Mouse (Mus musculus): ENCODE measurements around the gene Sympk. TPM values are rescaled to one million over a fixed set of nuclear protein-coding genes. Genes with fewer than 3 reads are reported as not detected.

Sympk gene
- polyA plus RNA-seq, 1 experiment from 2014 or later = 29.4 TPM

DNA sequence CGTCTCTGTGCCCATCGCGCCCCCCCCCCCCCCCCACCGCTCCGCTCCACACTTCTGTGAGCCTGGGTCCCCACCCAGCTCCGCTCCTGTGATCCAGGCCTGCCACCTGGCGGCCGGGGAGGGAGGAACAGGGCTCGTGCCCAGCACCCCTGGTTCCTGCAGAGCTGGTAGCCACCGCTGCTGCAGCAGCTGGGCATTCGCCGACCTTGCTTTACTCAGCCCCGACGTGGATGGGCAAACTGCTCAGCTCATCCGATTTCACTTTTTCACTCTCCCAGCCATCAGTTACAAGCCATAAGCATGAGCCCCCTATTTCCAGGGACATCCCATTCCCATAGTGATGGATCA lies 69.0 kb downstream of the Sympk start:
- no peaks in the 10 kb centered on the region for H3K9me3 ChIP-seq (ENCODE audit: control insufficient read depth, low read length)
- 0% methylated on average over 9 of the region's 15 CpGs for WGBS

GRCm38 (mm10) chr7:19093537-19094385 lies 69.6 kb downstream of the Sympk start:
- DNase-seq (ENCODE audit: low spot score) = peak; percentile 96
- under 1% methylated on average over 43 of the region's 45 CpGs for WGBS
- H3K4me3 ChIP-seq (ENCODE audit: low read depth, low read length) = peak overlapping the region; percentile 72

More for the DNA sequence above, 69.0 kb downstream of the Sympk start:
- H3K27ac ChIP-seq (ENCODE audit: low read depth, low read length) = peak overlapping the region; percentile 62
- DNase-seq (ENCODE audit: low spot score) (peak; percentile 87), ATAC-seq (ENCODE audit: low FRiP score) (peak; percentile 60)
- H3K4me3 ChIP-seq (ENCODE audit: low read depth, low read length) = peak overlapping the region; percentile 72
- H3K4me2 ChIP-seq (replicated peaks; ENCODE audit: low read depth, low read length) = peak overlapping the region; percentile 99
- H3K27me3 ChIP-seq (ENCODE audit: control insufficient read depth, insufficient read depth, low read length) = peaks cover 7% of the 10 kb centered on the region; the same call in 1 of the 2 replicates
- H3K9ac ChIP-seq (ENCODE audit: low read depth, low read length) = peak overlapping the region; percentile 56; the same call in 1 of the 2 replicates
- H3K4me1 ChIP-seq (replicated peaks; ENCODE audit: control insufficient read depth, insufficient read depth, low read length) = peaks cover 14% of the 10 kb centered on the region; the same call in 1 of the 2 replicates
- H3K36me3 ChIP-seq (ENCODE audit: control insufficient read depth, insufficient read depth, low read length) = 0 out of 2 replicates have a peak, but pooled peaks cover 2% of the 10 kb centered on the region

GRCm38 (mm10) chr7:19094471-19094825 lies 70.3 kb downstream of the Sympk start, which contains the start of gene Six5:
Six5 (plus strand) TSS chr7:19094594.
- H3K4me3 ChIP-seq (ENCODE audit: low read depth, low read length) = peak within 1 kb of the TSS; percentile 72
- H3K4me1 ChIP-seq (replicated peaks; ENCODE audit: control insufficient read depth, insufficient read depth, low read length) = peaks cover 14% of the 10 kb centered on the region; the same call in 1 of the 2 replicates
- H3K4me2 ChIP-seq (replicated peaks; ENCODE audit: low read depth, low read length) = peak within 1 kb of the TSS; percentile 99
- H3K27ac ChIP-seq (ENCODE audit: low read depth, low read length) = peak within 1 kb of the TSS; percentile 94
- 0% methylated on average over 2 of the region's 36 CpGs for WGBS
- no peaks in the 10 kb centered on the region for H3K9me3 ChIP-seq (ENCODE audit: control insufficient read depth, low read length)
- H3K27me3 ChIP-seq (ENCODE audit: control insufficient read depth, insufficient read depth, low read length) = peaks cover 7% of the 10 kb centered on the region; the same call in 1 of the 2 replicates
- ATAC-seq (ENCODE audit: low FRiP score) (no peak), DNase-seq (ENCODE audit: low spot score) (no peak)
- H3K36me3 ChIP-seq (ENCODE audit: control insufficient read depth, insufficient read depth, low read length) = 0 out of 2 replicates have a peak, but pooled peaks cover 2% of the 10 kb centered on the region
- H3K9ac ChIP-seq (ENCODE audit: low read depth, low read length) = peak within 1 kb of the TSS; percentile 90

More at GRCm38 (mm10) chr7:19093537-19094385, 69.6 kb downstream of the Sympk start:
- ATAC-seq (ENCODE audit: low FRiP score) = peak; percentile 89
- Histone ChIP-seq H3K4me2 (replicated peaks; ENCODE audit: low read depth, low read length) (peak overlapping the region; percentile 99), H3K4me1 (replicated peaks; ENCODE audit: control insufficient read depth, insufficient read depth, low read length) (peaks cover 14% of the 10 kb centered on the region; the same call in 1 of the 2 replicates), H3K36me3 (ENCODE audit: control insufficient read depth, insufficient read depth, low read length) (0 out of 2 replicates have a peak, but pooled peaks cover 2% of the 10 kb centered on the region), H3K9ac (ENCODE audit: low read depth, low read length) (peak overlapping the region; percentile 90), H3K27me3 (ENCODE audit: control insufficient read depth, insufficient read depth, low read length) (peaks cover 7% of the 10 kb centered on the region; the same call in 1 of the 2 replicates), H3K27ac (ENCODE audit: low read depth, low read length) (peak overlapping the region; percentile 94), H3K9me3 (ENCODE audit: control insufficient read depth, low read length) (no peaks in the 10 kb centered on the region)

DNA sequence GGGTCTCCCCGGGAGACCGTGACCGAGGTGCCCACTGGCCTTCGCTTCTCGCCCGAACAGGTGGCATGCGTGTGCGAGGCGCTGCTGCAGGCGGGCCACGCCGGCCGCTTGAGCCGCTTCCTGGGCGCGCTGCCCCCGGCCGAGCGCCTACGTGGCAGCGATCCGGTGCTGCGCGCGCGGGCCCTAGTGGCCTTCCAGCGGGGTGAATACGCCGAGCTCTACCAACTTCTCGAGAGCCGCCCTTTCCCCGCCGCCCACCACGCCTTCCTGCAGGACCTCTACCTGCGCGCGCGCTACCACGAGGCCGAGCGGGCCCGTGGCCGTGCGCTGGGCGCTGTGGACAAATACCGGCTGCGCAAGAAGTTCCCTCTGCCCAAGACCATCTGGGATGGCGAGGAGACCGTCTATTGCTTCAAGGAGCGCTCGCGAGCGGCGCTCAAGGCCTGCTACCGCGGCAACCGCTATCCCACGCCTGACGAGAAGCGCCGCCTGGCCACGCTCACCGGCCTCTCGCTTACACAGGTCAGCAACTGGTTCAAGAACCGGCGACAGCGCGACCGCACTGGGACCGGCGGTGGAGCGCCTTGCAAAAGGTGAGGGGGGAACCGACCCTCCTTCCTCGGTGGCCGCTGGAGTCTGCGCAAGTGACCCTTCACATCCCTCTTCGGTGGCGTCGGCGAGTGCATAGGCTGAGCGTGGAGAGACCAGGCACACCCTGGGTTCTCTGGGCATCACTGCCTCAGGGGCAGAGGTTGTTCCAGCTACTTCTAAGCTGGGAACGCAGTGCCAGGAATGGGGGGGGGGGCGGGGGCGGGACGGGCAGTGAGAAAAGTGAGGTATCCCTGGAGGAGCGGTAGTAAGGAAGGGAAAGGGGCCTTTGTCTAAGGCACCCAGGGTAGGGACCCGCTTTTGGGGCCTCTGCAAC lies 70.9 kb downstream of the Sympk start:
- H3K9ac ChIP-seq (ENCODE audit: low read depth, low read length) = peak overlapping the region; percentile 90
- 1% methylated on average over 69 of the region's 87 CpGs for WGBS
- H3K27ac ChIP-seq (ENCODE audit: low read depth, low read length) = peak overlapping the region; percentile 94
- ATAC-seq (ENCODE audit: low FRiP score) = 0 out of 2 replicates have a peak, but pooled peaks have one; percentile 2
- H3K4me2 ChIP-seq (replicated peaks; ENCODE audit: low read depth, low read length) = peak overlapping the region; percentile 99
- no peaks in the 10 kb centered on the region for H3K9me3 ChIP-seq (ENCODE audit: control insufficient read depth, low read length)
- DNase-seq (ENCODE audit: low spot score) = peak; percentile 75
- peaks cover 14% of the 10 kb centered on the region; the same call in 1 of the 2 replicates for H3K4me1 ChIP-seq (replicated peaks; ENCODE audit: control insufficient read depth, insufficient read depth, low read length)
- peaks cover 7% of the 10 kb centered on the region; the same call in 1 of the 2 replicates for H3K27me3 ChIP-seq (ENCODE audit: control insufficient read depth, insufficient read depth, low read length)
- 0 out of 2 replicates have a peak, but pooled peaks cover 2% of the 10 kb centered on the region for H3K36me3 ChIP-seq (ENCODE audit: control insufficient read depth, insufficient read depth, low read length)
- peak overlapping the region; percentile 72 for H3K4me3 ChIP-seq (ENCODE audit: low read depth, low read length)

DNA sequence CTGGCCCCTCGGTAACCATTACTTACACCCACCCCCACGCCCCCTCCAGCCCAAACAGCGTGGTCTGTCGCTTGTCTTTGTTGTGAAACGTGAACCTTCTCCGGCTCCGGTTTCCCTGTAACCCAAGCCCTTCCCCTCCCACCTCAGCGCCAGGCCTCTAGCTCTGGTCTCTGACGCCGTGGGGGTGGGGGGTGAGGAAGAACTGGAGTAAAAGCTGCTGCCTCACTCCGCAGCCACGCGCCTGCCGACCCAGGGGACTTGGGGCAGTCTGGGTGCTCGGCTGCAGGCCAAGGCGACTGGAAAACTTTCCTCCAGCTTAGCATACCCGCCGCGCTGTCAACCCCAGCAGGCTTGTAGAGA lies 71.6 kb downstream of the Sympk start:
- peak; percentile 73 for DNase-seq (ENCODE audit: low spot score)
- peak overlapping the region; percentile 72 for H3K4me3 ChIP-seq (ENCODE audit: low read depth, low read length)
- 0 out of 2 replicates have a peak, but pooled peaks cover 2% of the 10 kb centered on the region for H3K36me3 ChIP-seq (ENCODE audit: control insufficient read depth, insufficient read depth, low read length)
- H3K4me1 ChIP-seq (replicated peaks; ENCODE audit: control insufficient read depth, insufficient read depth, low read length) = peaks cover 14% of the 10 kb centered on the region; the same call in 1 of the 2 replicates
- H3K27me3 ChIP-seq (ENCODE audit: control insufficient read depth, insufficient read depth, low read length) = peaks cover 5% of the 10 kb centered on the region; the same call in 1 of the 2 replicates
- 0% methylated on average over 18 of the region's 19 CpGs for WGBS
- ATAC-seq (ENCODE audit: low FRiP score) = 0 out of 2 replicates have a peak, but pooled peaks have one; percentile 0
- H3K27ac ChIP-seq (ENCODE audit: low read depth, low read length) = peak overlapping the region; percentile 94; the same call in 1 of the 2 replicates
- H3K9ac ChIP-seq (ENCODE audit: low read depth, low read length) = peak overlapping the region; percentile 90
- peak overlapping the region; percentile 99 for H3K4me2 ChIP-seq (replicated peaks; ENCODE audit: low read depth, low read length)
- no peaks in the 10 kb centered on the region for H3K9me3 ChIP-seq (ENCODE audit: control insufficient read depth, low read length)

- no peaks in the 10 kb centered on the region for H3K9me3 ChIP-seq (ENCODE audit: control insufficient read depth, low read length)
- H3K4me3 ChIP-seq (ENCODE audit: low read depth, low read length) = peak overlapping the region; percentile 72
- 0 out of 2 replicates have a peak, but pooled peaks cover 2% of the 10 kb centered on the region for H3K36me3 ChIP-seq (ENCODE audit: control insufficient read depth, insufficient read depth, low read length)
- H3K9ac ChIP-seq (ENCODE audit: low read depth, low read length) = peak overlapping the region; percentile 90
- no peaks in the 10 kb centered on the region; the same call in 1 of the 2 replicates for H3K27me3 ChIP-seq (ENCODE audit: control insufficient read depth, insufficient read depth, low read length)
- DNase-seq (ENCODE audit: low spot score) (no peak), ATAC-seq (ENCODE audit: low FRiP score) (no peak)
- H3K4me1 ChIP-seq (replicated peaks; ENCODE audit: control insufficient read depth, insufficient read depth, low read length) = peaks cover 14% of the 10 kb centered on the region; the same call in 1 of the 2 replicates
- peak overlapping the region; percentile 99 for H3K4me2 ChIP-seq (replicated peaks; ENCODE audit: low read depth, low read length)
- WGBS = 50% methylated on average over 5 of the region's 5 CpGs
- H3K27ac ChIP-seq (ENCODE audit: low read depth, low read length) = no peak overlapping the region
These were observed 72.3 kb downstream of the Sympk start for GRCm38 (mm10) chr7:19096421-19096976.

GRCm38 (mm10) chr7:19097217-19097616 lies 73.0 kb downstream of the Sympk start:
- no peak overlapping the region for H3K9ac ChIP-seq (ENCODE audit: low read depth, low read length)
- peaks cover 9% of the 10 kb centered on the region; the same call in 1 of the 2 replicates for H3K4me1 ChIP-seq (replicated peaks; ENCODE audit: control insufficient read depth, insufficient read depth, low read length)
- no peak overlapping the region for H3K4me2 ChIP-seq (replicated peaks; ENCODE audit: low read depth, low read length)

More at GRCm38 (mm10) chr7:19097217-19097616, 73.0 kb downstream of the Sympk start:
- Histone ChIP-seq H3K27ac (ENCODE audit: low read depth, low read length) (no peak overlapping the region), H3K36me3 (ENCODE audit: control insufficient read depth, insufficient read depth, low read length) (0 out of 2 replicates have a peak, but pooled peaks cover 2% of the 10 kb centered on the region), H3K9me3 (ENCODE audit: control insufficient read depth, low read length) (no peaks in the 10 kb centered on the region), H3K4me3 (ENCODE audit: low read depth, low read length) (no peak overlapping the region), H3K27me3 (ENCODE audit: control insufficient read depth, insufficient read depth, low read length) (no peaks in the 10 kb centered on the region)
- DNase-seq (ENCODE audit: low spot score) (no peak), ATAC-seq (ENCODE audit: low FRiP score) (no peak)
- 71% methylated on average over 2 of the region's 2 CpGs for WGBS

All from hindbrain, embryonic 11.5 days (tissue).